Mouse (Mus musculus): ENCODE measurements around the gene Clec4g.

GRCm38 (mm10) chr8:3735599-3735998 lies 15.1 kb upstream of the Clec4g start:
- TF ChIP-seq CTCF (IDR thresholded peaks at IDR 0.05), result no peak
- TF ChIP-seq POLR2A (IDR thresholded peaks at IDR 0.05; ENCODE audit: insufficient read depth, low read depth, low read length), result no peak
- no peak for TF ChIP-seq EP300 (IDR thresholded peaks at IDR 0.05; ENCODE audit: insufficient read depth, low read depth, low read length)

Data from heart, adult 2 months (tissue).